Mouse (Mus musculus) E14TG2a.4 (cell line): ENCODE data around the gene Hadhb.

Source experiments
- CTCF ChIP-seq: conservative IDR thresholded peaks from 2 replicates; pipeline ENCODE4 v1.5.1; 2014; ENCODE audit warnings: low read length
- NANOG ChIP-seq: IDR thresholded peaks from 2 replicates; pipeline ENCODE4 v1.6.1; 2014; ENCODE audit warnings: borderline replicate concordance, low read length, mixed read lengths
- POU5F1 ChIP-seq: IDR thresholded peaks from 2 replicates; pipeline ENCODE4 v1.6.1; 2014; ENCODE audit warnings: low read length, borderline replicate concordance

DNA sequence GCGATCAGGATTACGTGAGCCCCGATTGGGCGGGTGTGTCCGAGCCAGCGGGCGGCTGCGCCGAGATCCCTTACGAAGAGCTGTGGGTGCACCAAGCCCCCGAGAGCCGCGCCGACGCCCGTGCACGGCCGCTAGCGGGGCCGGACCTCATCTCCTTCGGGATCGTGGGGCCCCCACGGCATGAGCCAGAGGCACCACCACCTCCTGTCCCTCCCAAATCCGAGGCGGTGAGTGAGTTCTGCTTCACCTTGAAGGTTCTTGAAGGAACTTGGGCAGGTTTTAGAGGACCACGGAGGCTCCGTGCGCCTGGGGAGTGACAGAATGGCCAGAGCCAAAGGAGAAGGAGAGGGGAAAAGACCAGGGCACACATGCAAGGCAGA lies 40.3 kb upstream of the Hadhb start:
- TF ChIP-seq CTCF = no peak
- TF ChIP-seq NANOG = no peak
- no peak for TF ChIP-seq POU5F1
